Mouse (Mus musculus) neutrophil, adult 5-6 weeks (primary cell): ENCODE results near the gene Gps1. TPM values are rescaled to one million over a fixed set of nuclear protein-coding genes. Genes with fewer than 3 reads are reported as not detected.
"Not testable (repeated sequence)": the region's sequence is repeated elsewhere in the genome, so short reads cannot be mapped to it uniquely, and the experiment has no call there.

Source experiments
- ATAC-seq: fragments of 151-379, 151-347 bp; 2 replicates; pipeline ENCODE4 v1.8.0; 2017; ENCODE audit warnings: mild to moderate bottlenecking, moderate TSS enrichment; ENCODE audit not compliant: insufficient number of reproducible peaks, poor library complexity, low FRiP score, severe bottlenecking; ENCODE audit errors: extremely low read depth
- total RNA-seq: library from RNA; stranded (forward); fragments of 200-1000 nt; gene quantifications from 2 replicates; pipeline ENCODE4 v1.2.3, GENCODE M21; 2017

The Gps1 gene
- total RNA-seq, 1 experiment from 2014 or later = 59.6 TPM

DNA sequence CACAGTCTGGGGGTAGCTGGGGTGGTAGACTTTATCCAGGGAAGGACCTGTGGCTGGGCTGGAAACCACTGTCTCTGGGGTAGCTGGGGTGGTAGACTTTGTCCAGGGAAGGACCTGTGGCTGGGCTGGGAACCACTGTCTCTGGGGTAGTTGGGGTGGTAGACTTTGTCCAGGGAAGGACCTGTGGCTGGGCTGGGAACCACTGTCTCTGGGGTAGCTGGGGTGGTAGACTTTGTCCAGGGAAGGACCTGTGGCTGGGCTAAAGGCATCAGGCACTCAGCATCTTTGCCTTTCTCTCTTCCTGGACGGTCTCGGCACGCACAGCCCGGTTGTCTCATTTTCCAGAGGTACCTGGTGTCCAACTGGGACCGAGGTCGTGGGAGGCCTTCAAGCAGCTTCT lies 2.7 kb upstream of the Gps1 start:
- not testable (repeated sequence) for ATAC-seq

GRCm38 (mm10) chr11:120783426-120784063 lies 527 bp upstream of the Gps1 start:
- ATAC-seq = no peak

DNA sequence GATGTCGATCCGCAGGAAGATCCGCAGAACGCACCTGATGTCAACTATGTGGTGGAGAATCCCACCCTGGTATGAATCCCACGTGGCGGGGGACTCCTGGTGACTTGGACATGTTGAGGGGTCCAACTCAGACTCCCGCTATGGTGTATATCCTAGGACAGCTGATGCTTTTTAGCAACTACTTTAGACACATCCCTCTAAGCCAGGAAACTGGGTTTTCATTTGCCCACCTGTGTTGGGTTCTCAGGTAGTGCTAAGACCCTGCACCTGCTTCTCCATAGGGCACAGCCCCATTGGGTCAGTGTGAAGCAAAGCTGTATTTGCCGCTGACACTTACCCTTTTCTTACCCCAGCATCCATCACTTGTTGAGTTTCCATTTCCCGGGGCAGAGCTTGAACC lies 1.1 kb downstream of the Gps1 start:
- ATAC-seq = no peak

GRCm38 (mm10) chr11:120788460-120788859 lies 4.4 kb downstream of the Gps1 start:
- not testable (repeated sequence) for ATAC-seq

DNA sequence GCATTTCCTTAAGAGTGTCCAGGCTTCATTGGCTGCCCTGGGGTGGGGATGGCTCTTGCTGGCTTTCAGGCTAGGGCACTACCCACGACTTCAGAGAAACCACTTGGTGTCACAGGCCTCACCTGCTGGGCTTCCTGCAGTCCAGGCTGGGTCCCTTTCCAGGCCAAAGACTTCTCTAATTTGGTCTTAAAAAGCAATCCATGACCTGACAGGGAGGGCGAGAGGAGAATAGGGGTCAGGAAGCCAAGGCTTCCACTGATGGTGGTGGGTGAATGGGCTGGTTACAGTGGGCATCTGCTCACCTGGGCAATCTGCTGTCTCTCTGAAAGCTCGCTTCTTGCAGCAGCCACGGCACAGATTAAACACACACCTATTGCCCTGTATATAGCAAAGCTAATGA lies 5.3 kb downstream of the Gps1 start:
- ATAC-seq = no peak

- ATAC-seq = no peak
Observed at GRCm38 (mm10) chr11:120789810-120790209, 5.7 kb downstream of the Gps1 start.

- no peak for ATAC-seq
Observed at GRCm38 (mm10) chr11:120792652-120793051, 8.6 kb downstream of the Gps1 start.

DNA sequence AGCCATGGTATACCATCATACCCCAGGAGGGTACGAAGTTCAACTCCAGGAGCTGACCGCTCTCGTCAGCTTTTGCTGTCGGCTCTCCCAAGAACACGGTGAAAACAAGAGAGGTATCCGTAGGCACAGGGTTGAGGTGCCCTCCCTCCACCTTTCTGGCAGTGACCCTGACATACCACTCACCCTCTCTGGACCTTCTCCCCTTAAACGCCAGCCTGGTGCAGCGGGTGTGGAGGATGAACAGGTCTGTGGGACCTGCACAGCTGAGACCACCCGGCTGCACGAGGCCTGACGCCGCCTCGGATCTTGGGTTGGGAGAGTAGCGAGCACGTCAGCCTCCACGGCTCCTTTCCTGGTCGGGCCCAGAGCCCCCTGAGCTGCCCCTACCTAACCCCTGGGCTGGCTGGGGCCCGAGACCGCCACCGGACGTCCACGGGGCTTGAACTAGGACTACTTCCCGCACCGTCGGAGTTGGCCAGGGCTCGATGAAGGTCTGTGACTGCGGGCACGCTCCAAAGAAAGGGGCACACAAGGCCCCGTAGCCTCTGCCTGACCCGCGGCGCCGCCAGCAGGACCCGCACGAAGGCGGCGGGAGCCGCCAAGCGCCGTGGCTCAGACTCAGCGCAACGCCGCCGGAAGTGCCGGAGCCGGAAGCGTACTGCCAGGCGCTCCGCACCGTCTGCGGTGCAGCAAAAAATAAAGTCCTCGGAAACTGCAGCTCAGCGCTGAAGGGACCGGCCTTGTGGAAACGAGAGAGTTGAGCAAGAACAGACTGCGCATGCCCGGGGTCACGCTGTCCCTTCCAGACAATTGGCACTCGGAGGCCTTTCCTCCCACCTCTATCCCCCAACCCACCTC lies 11.9 kb downstream of the Gps1 start, which contains the start of gene Dus1l:
TSS of gene Dus1l (minus strand) at position 648 of the 858 bp plus-strand sequence.
- peak; percentile 90 for ATAC-seq

DNA sequence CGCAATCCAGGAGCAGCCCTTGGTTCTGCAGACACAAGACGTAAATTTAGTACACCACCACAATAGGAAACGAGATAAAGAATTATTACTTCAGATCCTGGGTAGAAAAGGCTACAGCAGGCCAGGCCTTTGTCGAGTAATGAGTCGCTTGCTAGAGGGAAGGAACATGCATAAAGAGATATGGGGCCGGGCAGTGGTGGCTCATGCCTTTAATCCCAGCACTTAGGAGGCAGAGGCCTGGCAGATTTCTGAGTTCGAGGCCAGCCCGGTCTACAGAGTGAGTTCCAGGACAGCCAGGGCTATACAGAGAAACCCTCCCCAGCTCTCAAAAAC lies 12.5 kb downstream of the Gps1 start:
- ATAC-seq = no peak

- no peak for ATAC-seq
Observed at GRCm38 (mm10) chr11:120798244-120798643, 14.2 kb downstream of the Gps1 start.

GRCm38 (mm10) chr11:120799316-120799890 lies 15.3 kb downstream of the Gps1 start:
- ATAC-seq = no peak

DNA sequence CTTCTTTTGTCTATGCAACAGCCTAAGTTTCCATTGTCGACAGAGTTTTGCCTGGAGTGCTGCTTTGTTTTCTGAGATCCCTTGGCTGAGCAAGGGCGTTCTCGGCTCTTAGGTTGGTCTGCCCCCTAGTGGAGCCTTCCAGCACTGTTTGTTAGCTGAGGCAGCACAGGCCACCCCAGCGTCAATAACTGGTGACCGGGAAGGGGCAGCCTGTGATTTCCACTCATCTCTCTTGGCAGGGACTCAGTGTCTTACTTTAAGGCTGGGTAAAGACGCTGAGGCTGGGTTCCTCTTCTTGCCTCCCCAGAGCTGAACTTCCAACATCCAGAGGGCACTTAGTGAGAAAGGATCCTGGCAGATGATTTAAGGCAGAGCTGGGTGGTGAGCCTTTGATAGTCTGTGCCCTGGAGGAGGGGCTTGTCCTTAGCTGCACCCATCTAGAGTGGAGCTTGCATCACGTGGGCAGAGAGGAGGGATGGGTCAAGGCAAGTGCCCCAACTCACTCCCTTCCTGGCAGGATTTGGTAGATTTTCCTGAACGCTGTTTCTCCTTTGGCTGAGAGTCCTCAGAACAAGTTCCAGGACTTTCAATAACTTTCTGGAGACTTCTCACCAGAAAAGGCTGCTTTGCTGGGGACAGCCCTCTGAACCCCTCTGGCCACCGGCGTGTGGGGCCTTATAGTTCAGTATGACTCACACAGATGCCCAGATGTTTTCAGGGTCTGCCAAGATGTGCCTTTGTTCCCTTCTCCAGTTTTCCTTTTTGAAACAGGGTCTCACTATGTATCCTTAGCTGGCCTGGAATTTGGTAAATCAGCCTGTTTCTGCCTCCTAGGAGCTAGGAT lies 16.2 kb downstream of the Gps1 start:
- peak; percentile 77 for ATAC-seq

DNA sequence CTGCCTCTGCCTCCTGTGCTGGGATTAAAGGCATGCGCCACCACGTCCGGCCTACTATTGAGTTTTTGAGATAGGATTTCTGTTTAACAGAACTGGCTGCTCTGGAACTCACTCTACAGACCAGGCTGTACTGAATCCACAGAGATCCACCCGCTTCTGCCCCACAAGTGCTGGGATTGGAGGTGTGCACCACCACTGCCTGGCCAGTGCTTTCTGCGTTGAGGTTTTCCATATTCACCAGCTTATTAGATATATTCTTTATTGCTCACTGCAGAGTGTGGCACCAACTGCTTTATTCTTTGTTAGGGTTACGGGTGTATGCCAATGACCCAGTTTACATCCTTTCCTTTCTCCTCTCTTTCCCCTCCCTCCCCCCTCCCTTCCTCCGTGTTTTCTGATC lies 20.2 kb downstream of the Gps1 start:
- ATAC-seq = no peak

GRCm38 (mm10) chr11:120804769-120805168 lies 20.7 kb downstream of the Gps1 start:
- ATAC-seq = no peak

GRCm38 (mm10) chr11:120805375-120806298 lies 21.6 kb downstream of the Gps1 start:
- ATAC-seq = no peak

DNA sequence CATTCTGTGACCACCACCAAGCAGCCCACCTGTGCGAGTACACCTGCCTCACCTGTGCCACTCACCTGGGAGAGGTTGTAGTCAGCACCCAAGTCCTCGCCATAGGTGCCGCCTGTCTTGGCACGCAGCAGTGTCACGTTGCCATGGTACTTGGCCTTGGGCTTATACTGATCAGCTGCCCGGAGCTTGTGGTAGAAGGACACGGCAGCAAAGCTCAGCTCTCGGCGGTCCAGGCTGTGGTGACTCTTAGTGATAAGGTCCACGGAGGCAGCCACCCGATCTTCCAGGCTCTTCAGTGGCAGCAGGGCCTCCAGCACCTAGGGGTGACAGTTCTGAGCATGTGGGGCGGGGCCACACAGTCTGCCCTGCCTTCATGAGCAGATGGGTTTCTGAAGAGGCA lies 23.9 kb downstream of the Gps1 start:
- ATAC-seq = no peak

GRCm38 (mm10) chr11:120812068-120812467 lies 28.0 kb downstream of the Gps1 start:
- ATAC-seq = no peak

GRCm38 (mm10) chr11:120817358-120817757 lies 33.3 kb downstream of the Gps1 start:
- ATAC-seq = no peak
